Mouse (Mus musculus) cerebellum, adult 8-10 months (tissue): ENCODE results near the gene Asb12.
"Not testable (repeated sequence)": the region's sequence is repeated elsewhere in the genome, so short reads cannot be mapped to it uniquely, and the experiment has no call there.

Source experiments
- DNase-seq: peaks from one replicate; pipeline ENCODE4 v3.0.0; 2022

Asb12 gene

DNA sequence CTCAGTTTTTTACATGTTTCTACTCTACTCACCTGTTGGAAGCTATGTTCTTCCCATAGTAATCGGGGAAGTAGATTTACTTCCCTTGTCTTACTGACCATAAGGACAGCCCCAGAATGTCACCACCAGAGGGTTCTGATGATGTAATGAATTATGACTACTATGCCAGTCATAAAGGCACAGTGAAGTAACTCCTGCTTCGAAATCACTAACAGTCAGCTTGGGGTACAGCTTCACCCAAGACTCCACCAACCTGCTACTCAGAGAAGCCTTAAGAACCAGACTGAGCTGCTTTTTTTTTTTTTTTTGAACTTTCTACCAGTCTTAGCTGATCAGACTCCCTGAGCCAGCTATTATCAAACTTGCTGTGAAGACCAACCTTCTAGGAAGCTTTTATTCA lies at the start of gene Asb12, which contains the start of gene Pfn5:
Gene Asb12, minus strand, starts transcription at position 101 of the 400 bp plus-strand sequence.
Gene Pfn5, plus strand, starts transcription at position 218 of the 400 bp plus-strand sequence.
- no peak for DNase-seq

DNA sequence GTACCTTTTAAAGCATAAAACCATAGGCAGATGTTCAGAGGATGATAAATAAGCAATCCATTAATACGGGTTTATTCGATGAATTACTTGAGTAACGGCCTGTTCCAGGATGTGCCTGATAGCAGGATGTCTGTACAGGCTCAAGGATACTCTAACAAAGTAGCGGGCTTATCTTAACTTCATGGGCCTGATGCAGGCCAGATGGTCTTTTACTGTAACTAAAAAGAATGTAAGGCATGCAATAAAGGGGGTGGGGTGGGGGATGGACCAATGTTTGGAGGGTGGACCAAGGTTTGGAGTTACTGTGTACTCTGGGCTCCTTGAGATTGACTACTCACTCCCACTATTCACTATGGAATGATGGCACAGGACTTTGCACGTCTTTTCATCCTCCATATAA lies 42.8 kb upstream of the Asb12 start:
- no peak for DNase-seq

DNA sequence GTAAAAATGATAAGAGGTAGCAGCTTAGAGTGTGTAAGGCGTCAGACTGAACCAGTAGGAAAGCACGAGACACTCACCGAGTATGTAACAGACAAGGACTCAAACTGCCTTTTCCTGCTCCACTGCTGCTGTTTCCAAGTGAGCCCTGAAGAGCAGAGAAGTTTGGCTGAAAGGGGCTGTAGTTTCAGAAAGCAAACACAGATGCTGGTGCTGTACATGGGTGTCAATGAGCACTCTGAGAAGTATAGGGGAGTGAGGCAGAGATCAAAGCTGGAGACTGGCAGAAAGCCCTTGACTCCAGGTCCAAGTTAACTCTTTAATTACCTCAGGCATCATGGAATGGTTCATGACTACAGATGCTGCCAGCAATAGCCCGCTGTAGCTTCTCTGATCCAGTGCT lies 3.5 kb downstream of the Asb12 start:
- DNase-seq, result no peak

DNA sequence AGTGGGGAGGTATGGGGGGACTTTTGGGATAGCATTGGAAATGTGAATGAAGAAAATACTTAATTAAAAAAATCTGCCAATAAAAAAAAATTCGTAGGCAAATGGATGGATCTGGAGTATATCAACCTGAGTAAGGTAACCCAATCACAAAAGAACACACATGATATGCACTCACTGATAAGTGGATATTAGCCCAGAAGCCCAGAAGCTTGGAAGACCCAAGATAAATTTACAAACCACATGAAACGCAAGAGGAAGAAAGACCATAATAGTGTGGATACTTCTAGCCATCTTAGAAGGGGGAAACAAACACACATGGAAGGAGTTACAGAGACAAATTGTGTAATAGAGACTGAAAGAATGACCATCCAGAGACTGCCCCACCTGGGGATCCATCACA lies 22.3 kb downstream of the Asb12 start:
- DNase-seq, result not testable (repeated sequence)

DNA sequence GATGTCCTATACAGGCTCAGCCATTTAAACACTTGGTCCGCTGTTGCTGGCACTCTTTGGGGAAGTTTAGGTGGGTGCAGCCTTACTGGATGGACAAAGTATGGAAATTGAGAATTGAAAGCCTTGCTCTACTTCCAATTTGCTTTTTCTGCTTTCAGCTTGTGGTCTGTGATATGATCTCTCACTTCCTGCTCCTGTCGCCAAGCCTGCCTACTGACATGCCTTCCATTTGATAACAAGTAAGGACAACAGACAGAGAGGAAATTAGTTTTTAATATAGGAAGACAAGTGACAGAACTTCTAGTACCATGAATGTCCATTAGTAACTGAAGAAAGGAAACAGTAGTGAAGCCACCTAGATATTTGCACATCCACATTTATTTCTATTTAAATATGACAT lies 32.6 kb downstream of the Asb12 start:
- no peak for DNase-seq

DNA sequence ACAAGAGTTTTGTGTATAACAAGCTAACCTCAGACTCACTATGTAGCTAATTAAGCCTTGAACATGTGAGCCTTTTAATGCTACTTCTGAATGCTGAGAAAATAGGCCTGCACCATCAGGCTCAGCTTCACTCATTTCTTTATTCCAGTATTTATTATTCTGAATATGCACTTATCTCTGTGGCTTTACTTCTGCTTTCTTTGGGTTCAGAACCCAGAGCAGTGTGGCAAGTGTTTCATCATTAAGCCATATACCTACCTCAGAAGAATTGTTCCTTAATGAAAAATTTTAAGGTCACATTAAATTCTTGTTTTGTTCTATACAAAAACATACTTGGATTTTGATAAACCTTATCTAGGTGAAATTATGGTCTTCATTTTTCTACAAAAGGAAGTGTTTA lies 33.9 kb downstream of the Asb12 start:
- DNase-seq, result no peak

DNA sequence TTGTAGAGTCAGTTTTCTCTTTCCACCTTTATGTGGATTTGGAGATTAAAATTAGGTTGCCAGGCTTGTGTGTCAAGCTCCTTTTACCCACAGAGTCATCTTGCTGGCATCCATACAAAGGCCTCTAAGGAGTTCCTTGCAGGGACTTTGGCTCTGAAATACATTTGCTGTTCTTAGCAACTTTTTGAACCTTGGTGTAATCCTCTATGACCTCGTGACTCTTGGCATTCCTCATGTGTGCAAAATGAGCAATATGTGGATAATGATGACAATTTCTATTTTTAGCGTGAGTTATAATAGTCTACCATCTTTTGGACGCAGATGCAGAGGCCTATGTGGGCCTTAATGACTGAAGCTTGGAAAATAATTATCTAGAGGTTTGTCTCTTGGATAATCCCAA lies 100.6 kb downstream of the Asb12 start:
- DNase-seq, result no peak

DNA sequence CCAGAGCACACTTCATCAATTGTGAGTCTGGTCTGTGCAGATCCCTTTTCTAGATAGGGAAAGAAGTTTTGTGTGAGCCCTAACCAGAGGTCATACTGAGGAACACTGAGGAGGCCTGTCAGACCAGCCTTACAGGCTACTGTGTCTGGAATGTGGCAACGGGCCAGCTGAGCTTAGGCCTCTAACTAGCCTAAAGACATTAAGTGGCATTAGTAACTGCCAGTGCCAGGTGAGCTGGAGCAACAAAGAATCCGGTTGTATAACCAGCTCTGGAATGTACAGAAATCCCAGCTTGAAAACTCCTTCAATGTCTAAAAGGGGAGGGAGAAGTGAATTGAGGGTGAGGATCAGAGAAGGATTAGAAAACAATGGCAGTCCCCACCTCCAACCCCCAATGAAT lies 111.9 kb downstream of the Asb12 start:
- DNase-seq, result peak; percentile 12

DNA sequence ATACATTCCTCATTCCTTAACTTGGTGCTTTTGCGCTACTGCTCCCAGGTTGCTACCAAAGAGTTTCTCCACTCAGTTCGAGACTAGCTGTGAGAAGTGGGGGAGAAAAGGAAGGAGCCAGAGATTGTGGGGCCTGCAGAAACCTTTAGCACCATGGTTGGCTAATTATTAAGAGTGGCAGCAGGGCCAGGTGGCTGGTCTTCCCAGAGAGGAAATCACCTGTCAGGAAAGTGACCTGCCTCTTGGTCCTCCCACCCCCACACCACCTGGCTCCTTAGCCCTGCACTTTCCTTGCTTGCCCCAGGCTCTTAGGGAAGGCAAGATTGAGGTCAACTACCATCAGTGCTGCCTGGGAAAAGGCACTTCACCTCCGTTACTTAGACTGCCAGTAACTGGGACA lies 112.6 kb downstream of the Asb12 start:
- DNase-seq, result no peak

DNA sequence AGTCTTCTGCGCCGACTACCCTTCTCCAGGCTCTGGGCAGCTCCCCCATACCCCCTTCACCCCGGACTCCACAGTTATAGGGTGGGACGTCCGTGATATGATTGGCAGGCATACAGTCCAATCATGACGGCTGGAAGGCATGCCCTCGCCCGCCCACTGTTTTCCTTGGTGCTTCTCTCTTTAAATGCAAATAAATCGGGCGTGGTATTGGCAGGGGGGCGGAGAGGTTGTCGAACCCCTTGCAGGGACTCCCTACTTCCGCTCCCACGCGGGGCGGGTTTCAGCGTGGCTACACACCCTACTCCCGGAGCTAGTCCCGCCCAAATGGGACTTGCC lies 113.0 kb downstream of the Asb12 start, which contains the start of gene Amer1:
Gene Amer1, minus strand, starts transcription at position 97 of the 336 bp plus-strand sequence.
- peak; percentile 87 for DNase-seq

DNA sequence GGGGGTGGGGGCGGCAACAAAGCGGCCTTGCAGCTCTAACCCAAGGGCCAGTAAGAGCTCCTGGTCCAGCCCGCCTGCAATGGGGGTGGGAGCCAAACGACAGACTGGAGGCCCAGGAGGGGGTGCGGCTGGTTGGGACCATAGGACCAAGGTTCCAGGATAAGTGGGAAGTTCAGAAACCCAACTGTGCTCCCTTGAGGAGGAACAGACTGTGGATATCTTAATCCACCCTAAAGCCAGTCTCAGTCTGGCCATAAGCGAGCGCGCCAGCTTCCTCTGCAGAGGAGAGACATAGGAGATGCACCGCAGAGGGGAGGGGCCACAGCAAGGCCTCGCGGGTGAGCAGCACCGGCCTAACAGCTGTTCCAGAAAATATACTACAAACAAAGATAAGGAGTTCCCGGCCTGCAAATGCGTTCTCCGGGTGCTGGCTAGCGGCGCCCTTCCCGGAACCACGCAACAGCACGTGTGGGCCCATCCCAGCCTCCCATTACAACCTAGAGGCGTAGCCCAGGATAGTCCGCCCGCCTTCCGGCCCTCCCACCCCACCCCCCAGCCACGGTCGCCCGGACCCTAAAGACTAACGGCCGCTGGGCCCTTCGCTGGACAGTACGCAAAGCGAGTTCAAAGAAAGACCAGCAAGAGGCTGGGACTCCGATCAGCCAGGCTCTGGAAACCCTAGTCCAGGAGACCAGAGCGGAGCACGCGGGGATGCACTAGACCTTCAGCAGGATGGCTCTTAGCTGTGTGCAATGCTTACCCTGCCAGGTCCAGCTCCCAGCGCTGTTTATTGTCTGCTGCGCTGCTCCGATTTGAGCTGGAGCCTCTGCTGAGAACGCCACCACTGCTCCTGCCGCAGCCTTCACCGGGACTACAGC lies 113.7 kb downstream of the Asb12 start:
- DNase-seq, result peak; percentile 47

DNA sequence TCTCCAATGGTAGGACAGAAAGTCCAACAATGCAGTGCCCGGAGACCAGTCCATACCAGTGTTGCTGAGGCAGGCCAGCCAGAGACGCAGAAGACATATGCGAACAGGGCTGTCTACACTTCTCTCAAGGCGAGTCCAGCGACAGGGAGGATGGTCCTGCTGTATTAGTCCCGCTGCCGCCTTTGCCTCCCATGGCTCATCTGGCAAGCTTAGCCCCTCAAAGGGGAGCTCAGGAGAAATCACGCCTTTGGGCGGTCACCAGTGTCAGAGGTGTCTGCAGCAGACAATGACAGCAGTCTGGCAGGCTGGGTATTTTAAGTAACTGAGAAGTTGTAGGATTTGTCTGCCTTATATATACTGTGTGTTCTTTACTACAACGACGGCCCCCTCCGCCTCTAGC lies 114.4 kb downstream of the Asb12 start:
- no peak for DNase-seq

DNA sequence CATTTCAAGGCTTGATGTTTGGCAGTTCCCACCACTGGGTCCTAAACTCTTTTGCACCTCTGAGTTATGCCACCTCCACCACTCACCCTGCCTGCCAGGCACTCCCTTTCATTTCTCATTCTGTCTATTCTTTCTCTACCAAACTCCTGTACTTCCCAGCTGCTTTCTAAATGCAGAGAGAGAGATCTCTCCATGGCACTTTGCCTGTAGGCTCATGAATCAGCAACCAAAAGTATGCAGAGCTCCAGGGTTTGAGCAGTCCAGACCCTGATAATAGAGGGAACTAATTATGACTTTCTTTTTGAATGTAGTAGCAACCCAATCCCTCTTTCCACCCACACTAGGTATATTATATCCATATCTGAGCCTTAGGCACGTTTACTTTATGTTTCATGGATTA lies 115.5 kb downstream of the Asb12 start:
- no peak for DNase-seq

DNA sequence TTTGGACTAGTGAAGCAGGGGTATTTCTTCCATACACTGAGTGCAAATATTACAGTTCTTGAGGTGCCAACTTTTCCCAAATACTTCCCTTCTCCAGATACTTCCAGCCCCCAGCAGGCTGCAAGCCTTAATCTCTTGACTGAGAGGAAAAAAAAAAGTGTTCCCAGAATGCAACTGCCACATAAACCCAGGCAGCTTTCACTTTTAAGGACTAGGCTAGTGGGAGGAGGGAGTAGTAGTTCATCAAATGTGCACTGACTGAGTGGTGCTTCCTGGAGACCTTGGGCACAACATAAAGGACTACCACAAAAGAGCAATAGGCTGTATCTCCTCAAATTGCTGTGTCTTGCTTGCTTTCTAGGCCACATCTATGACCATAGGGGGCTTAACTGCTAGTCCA lies 116.5 kb downstream of the Asb12 start:
- DNase-seq, result no peak

DNA sequence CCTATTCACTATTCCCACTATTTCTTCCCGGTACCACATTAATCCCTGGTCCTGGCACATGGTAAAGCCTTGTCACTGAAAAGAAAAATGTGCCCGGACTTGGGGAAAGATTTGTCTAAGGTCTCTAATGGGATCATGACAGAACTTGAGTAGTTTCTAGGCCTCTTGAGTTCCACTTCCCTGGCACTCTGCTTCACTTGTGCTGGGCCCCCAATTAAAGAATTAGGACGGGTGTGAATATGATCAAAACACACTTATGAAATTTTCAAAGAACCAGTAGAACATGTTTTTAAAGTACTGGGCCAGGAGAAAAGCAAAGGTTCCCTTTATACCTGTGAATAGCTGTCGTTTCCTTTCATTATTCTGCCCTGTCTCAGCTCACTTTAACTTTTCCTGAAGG lies 119.3 kb downstream of the Asb12 start:
- no peak for DNase-seq

DNA sequence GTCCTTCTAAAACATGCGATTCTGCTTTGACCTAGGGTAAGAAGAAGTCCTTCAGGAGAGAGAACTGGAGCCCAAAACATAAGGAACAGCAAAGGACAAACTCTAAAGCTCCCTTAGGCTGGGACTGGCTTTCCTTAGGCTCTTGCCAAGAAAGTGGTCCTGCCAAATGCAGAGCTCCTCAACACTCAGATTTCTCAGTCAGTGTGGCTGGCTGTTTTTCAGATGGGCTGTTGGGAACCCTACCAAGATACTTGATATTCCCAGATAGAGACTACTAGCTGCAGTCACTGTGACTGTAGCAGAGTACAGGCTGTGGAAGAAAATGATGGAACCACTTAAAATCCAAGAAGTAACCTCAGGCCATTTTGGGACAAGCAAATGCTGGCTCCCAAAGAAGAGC lies 120.6 kb downstream of the Asb12 start:
- no peak for DNase-seq
